Mouse (Mus musculus): Measurements from ENCODE around the gene Syf2.

GRCm38 (mm10) chr4:134922111-134922924, 8.4 kb upstream of the Syf2 start:
- no peak; the same call in 1 of the 2 replicates for TF ChIP-seq CTCF (IDR thresholded peaks at IDR 0.05; ENCODE audit: low read depth)
- no peak for TF ChIP-seq EP300 (IDR thresholded peaks at IDR 0.05; ENCODE audit: low read depth)

Data from liver, postnatal 0 days (tissue).